Mouse (Mus musculus) erythroblast, adult 5-6 weeks (primary cell): ENCODE data around the gene Cd177. TPM values are rescaled to one million over a fixed set of nuclear protein-coding genes. Genes with fewer than 3 reads are reported as not detected.

Experiments
- total RNA-seq, 2 experiments: library from RNA; stranded (forward) in 1 of 2; stranded (reverse) in 1 of 2; fragments of 150-400 nt in 1 of 2; fragments of 200-764, 138-1000 nt in 1 of 2; gene quantifications; 2 replicates each; pipeline versions ENCODE4 v1.2.3 to v1.2.4; 2015 to 2017; ENCODE audit warnings: low replicate concordance in 2 of 2

Gene Cd177
- total RNA-seq, 2 experiments from 2014 or later, result 90.3 to 113 TPM

Other genes with a start within 250 kb of the Cd177 start
- not detected in 2 replicates for gene AC161166.1, start 247.9 kb downstream of the Cd177 start, total RNA-seq (2015; ENCODE audit: low replicate concordance)
- gene AC161166.1, start 247.9 kb downstream of the Cd177 start, total RNA-seq (2017; ENCODE audit: low replicate concordance), result not detected in 2 replicates
- 0.42 TPM in 1 of 2 replicates, not detected in the other for gene Irgq, start 229.6 kb downstream of the Cd177 start, total RNA-seq (2015; ENCODE audit: low replicate concordance)
- 1.4 and 1.6 TPM in 2 replicates for gene Irgq, start 229.6 kb downstream of the Cd177 start, total RNA-seq (2017; ENCODE audit: low replicate concordance)
- gene Pinlyp, start 214.2 kb downstream of the Cd177 start, total RNA-seq (2015; ENCODE audit: low replicate concordance), result not detected in 2 replicates
- not detected in 2 replicates for gene Pinlyp, start 214.2 kb downstream of the Cd177 start, total RNA-seq (2017; ENCODE audit: low replicate concordance)
- gene Xrcc1, start 214.0 kb downstream of the Cd177 start, total RNA-seq (2015; ENCODE audit: low replicate concordance), result 7.5 and 9.4 TPM in 2 replicates
- gene Xrcc1, start 214.0 kb downstream of the Cd177 start, total RNA-seq (2017; ENCODE audit: low replicate concordance), result 15.9 and 18.0 TPM in 2 replicates
- gene Ethe1, start 172.8 kb downstream of the Cd177 start, total RNA-seq (2015; ENCODE audit: low replicate concordance), result 22.3 and 28.0 TPM in 2 replicates
- 9.5 and 10.7 TPM in 2 replicates for gene Ethe1, start 172.8 kb downstream of the Cd177 start, total RNA-seq (2017; ENCODE audit: low replicate concordance)
- gene Zfp575, start 172.7 kb downstream of the Cd177 start, total RNA-seq (2015; ENCODE audit: low replicate concordance), result not detected in 2 replicates
- not detected in 2 replicates for gene Zfp575, start 172.7 kb downstream of the Cd177 start, total RNA-seq (2017; ENCODE audit: low replicate concordance)
- 0.84 TPM in 1 of 2 replicates, not detected in the other for gene Phldb3, start 149.5 kb downstream of the Cd177 start, total RNA-seq (2015; ENCODE audit: low replicate concordance)
- 0.85 and 3.2 TPM in 2 replicates for gene Phldb3, start 149.5 kb downstream of the Cd177 start, total RNA-seq (2017; ENCODE audit: low replicate concordance)
- gene Lypd3, start 123.8 kb downstream of the Cd177 start, total RNA-seq (2015; ENCODE audit: low replicate concordance), result not detected in 2 replicates
- not detected in 2 replicates for gene Lypd3, start 123.8 kb downstream of the Cd177 start, total RNA-seq (2017; ENCODE audit: low replicate concordance)
- not detected in 2 replicates for gene Tex101, start 83.6 kb downstream of the Cd177 start, total RNA-seq (2015; ENCODE audit: low replicate concordance)
- not detected in 2 replicates for gene Tex101, start 83.6 kb downstream of the Cd177 start, total RNA-seq (2017; ENCODE audit: low replicate concordance)
- not detected in 2 replicates for gene BC049730, start 51.1 kb downstream of the Cd177 start, total RNA-seq (2015; ENCODE audit: low replicate concordance)
- gene BC049730, start 51.1 kb downstream of the Cd177 start, total RNA-seq (2017; ENCODE audit: low replicate concordance), result not detected in 2 replicates
- gene Gm4763, start 33.4 kb downstream of the Cd177 start, total RNA-seq (2015; ENCODE audit: low replicate concordance), result not detected in 2 replicates
- gene Gm4763, start 33.4 kb downstream of the Cd177 start, total RNA-seq (2017; ENCODE audit: low replicate concordance), result not detected in 2 replicates
- gene Ceacam10, start 16.9 kb upstream of the Cd177 start, total RNA-seq (2015; ENCODE audit: low replicate concordance), result 5.4 and 9.2 TPM in 2 replicates
- gene Ceacam10, start 16.9 kb upstream of the Cd177 start, total RNA-seq (2017; ENCODE audit: low replicate concordance), result 3.9 and 9.7 TPM in 2 replicates
- gene Gm9844, start 101.9 kb upstream of the Cd177 start, total RNA-seq (2015; ENCODE audit: low replicate concordance), result not detected in 2 replicates
- 1.4 TPM in 1 of 2 replicates, not detected in the other for gene Gm9844, start 101.9 kb upstream of the Cd177 start, total RNA-seq (2017; ENCODE audit: low replicate concordance)
- not detected in 2 replicates for gene Lypd4, start 109.6 kb upstream of the Cd177 start, total RNA-seq (2015; ENCODE audit: low replicate concordance)
- not detected in 2 replicates for gene Lypd4, start 109.6 kb upstream of the Cd177 start, total RNA-seq (2017; ENCODE audit: low replicate concordance)
- not detected in 2 replicates for gene Dmrtc2, start 109.7 kb upstream of the Cd177 start, total RNA-seq (2015; ENCODE audit: low replicate concordance)
- not detected in 2 replicates for gene Dmrtc2, start 109.7 kb upstream of the Cd177 start, total RNA-seq (2017; ENCODE audit: low replicate concordance)
- 474 and 634 TPM in 2 replicates for gene Rps19, start 124.1 kb upstream of the Cd177 start, total RNA-seq (2015; ENCODE audit: low replicate concordance)
- gene Rps19, start 124.1 kb upstream of the Cd177 start, total RNA-seq (2017; ENCODE audit: low replicate concordance), result 204 and 237 TPM in 2 replicates
- 0.84 and 0.96 TPM in 2 replicates for gene Cd79a, start 137.1 kb upstream of the Cd177 start, total RNA-seq (2015; ENCODE audit: low replicate concordance)
- gene Cd79a, start 137.1 kb upstream of the Cd177 start, total RNA-seq (2017; ENCODE audit: low replicate concordance), result 0.43 TPM in 1 of 2 replicates, not detected in the other
- 39.7 and 42.3 TPM in 2 replicates for gene Arhgef1, start 142.6 kb upstream of the Cd177 start, total RNA-seq (2015; ENCODE audit: low replicate concordance)
- gene Arhgef1, start 142.6 kb upstream of the Cd177 start, total RNA-seq (2017; ENCODE audit: low replicate concordance), result 25.0 and 31.2 TPM in 2 replicates
- gene Gm4881, start 184.2 kb upstream of the Cd177 start, total RNA-seq (2015; ENCODE audit: low replicate concordance), result not detected in 2 replicates
- gene Gm4881, start 184.2 kb upstream of the Cd177 start, total RNA-seq (2017; ENCODE audit: low replicate concordance), result not detected in 2 replicates
- gene Rabac1, start 212.4 kb upstream of the Cd177 start, total RNA-seq (2015; ENCODE audit: low replicate concordance), result 11.7 and 35.0 TPM in 2 replicates
- 11.0 and 11.3 TPM in 2 replicates for gene Rabac1, start 212.4 kb upstream of the Cd177 start, total RNA-seq (2017; ENCODE audit: low replicate concordance)
- gene Atp1a3, start 245.6 kb upstream of the Cd177 start, total RNA-seq (2015; ENCODE audit: low replicate concordance), result 11.5 and 14.6 TPM in 2 replicates
- 3.8 and 4.9 TPM in 2 replicates for gene Atp1a3, start 245.6 kb upstream of the Cd177 start, total RNA-seq (2017; ENCODE audit: low replicate concordance)